Mouse (Mus musculus) left cerebral cortex, adult 2 months (tissue): ENCODE measurements around the gene Tenm4. TPM values are rescaled to one million over a fixed set of nuclear protein-coding genes. Genes with fewer than 3 reads are reported as not detected.

Source experiments
- DNase-seq, 2 experiments: peaks; one replicate each; pipeline ENCODE4 v3.0.0; 2021 to 2022; ENCODE audit warnings: low spot score in 2 of 2, mixed read lengths in 1 of 2; ENCODE audit errors: extremely low spot score in 1 of 2
- H3K27ac ChIP-seq: fragments of 200-600 bp; 2 replicates; pipeline ENCODE4 v1.8.1; 2022
- H3K4me3 ChIP-seq: fragments of 200-600 bp; 2 replicates; pipeline ENCODE4 v1.8.1; 2022
- CTCF ChIP-seq: fragments of 200-600 bp; IDR thresholded peaks from 2 replicates; pipeline ENCODE4 v1.8.1; 2022; ENCODE audit warnings: antibody characterized with exemption, mild to moderate bottlenecking, moderate library complexity
- intact Hi-C: fragments of 180-260 bp; cut with DNase I; formaldehyde crosslinking; loops from one replicate; pipeline ENCODE4 v1.15.1; 2025
- total RNA-seq, 2 experiments: library from RNA; stranded (reverse); gene quantifications; 2 replicates each; pipeline ENCODE4 v1.2.3; 2021

Tenm4 gene
- total RNA-seq, 2 experiments from 2014 or later, result 158 to 160 TPM

GRCm38 (mm10) chr7:96889061-96890034 lies 718.3 kb downstream of the Tenm4 start:
- no peak for TF ChIP-seq CTCF
- intact Hi-C loops, result no loop called here
- no peak for DNase-seq
- H3K4me3 ChIP-seq, result no peak overlapping the region
- no peak overlapping the region for H3K27ac ChIP-seq

GRCm38 (mm10) chr7:96890035-96890621 lies 719.1 kb downstream of the Tenm4 start:
- TF ChIP-seq CTCF, result no peak
- Histone ChIP-seq H3K27ac (no peak overlapping the region), H3K4me3 (no peak overlapping the region)
- intact Hi-C loops, result no loop called here
- DNase-seq, result no peak

- Histone ChIP-seq H3K27ac (no peak overlapping the region), H3K4me3 (no peak overlapping the region)
- DNase-seq, result no peak
- no peak for TF ChIP-seq CTCF
- intact Hi-C loops, result no loop called here
These were observed 719.9 kb downstream of the Tenm4 start for GRCm38 (mm10) chr7:96890987-96891386.

- intact Hi-C loops, result no loop called here
- H3K27ac ChIP-seq, result peak overlapping the region; percentile 30; the same call in 1 of the 2 replicates
- H3K4me3 ChIP-seq, result no peak overlapping the region
- no peak for TF ChIP-seq CTCF
- peak; percentile 37 to 39 for DNase-seq
These were observed 728.1 kb downstream of the Tenm4 start for GRCm38 (mm10) chr7:96899036-96899569.

GRCm38 (mm10) chr7:96902183-96902582 lies 731.1 kb downstream of the Tenm4 start:
- intact Hi-C loops, result loop anchor here (5.0 to 10.0 kb wide), 2 partner anchors 227 to 335 kb away; no protein-coding TSS in a partner anchor
- TF ChIP-seq CTCF, result no peak
- H3K4me3 ChIP-seq, result no peak overlapping the region
- no peak for DNase-seq
- H3K27ac ChIP-seq, result no peak overlapping the region

GRCm38 (mm10) chr7:96903088-96903985 lies 732.3 kb downstream of the Tenm4 start:
- no peak for DNase-seq
- TF ChIP-seq CTCF, result no peak
- H3K4me3 ChIP-seq, result no peak overlapping the region
- intact Hi-C loops, result loop anchor here (5.0 to 10.0 kb wide), 2 partner anchors 229 to 336 kb away; no protein-coding TSS in a partner anchor
- H3K27ac ChIP-seq, result 0 out of 2 replicates have a peak overlapping the region, but pooled peaks have one; percentile 36

GRCm38 (mm10) chr7:96904442-96904841 lies 733.4 kb downstream of the Tenm4 start:
- H3K27ac ChIP-seq, result no peak overlapping the region
- TF ChIP-seq CTCF, result no peak
- DNase-seq, result no peak
- H3K4me3 ChIP-seq, result no peak overlapping the region
- intact Hi-C loops, result loop anchor here (5.0 to 10.0 kb wide), 2 partner anchors 230 to 337 kb away; no protein-coding TSS in a partner anchor

- H3K27ac ChIP-seq, result no peak overlapping the region
- no peak for DNase-seq
- intact Hi-C loops, result loop anchor here (5.0 to 10.0 kb wide), 3 partner anchors 230 to 693 kb away; no protein-coding TSS in a partner anchor
- no peak overlapping the region for H3K4me3 ChIP-seq
- TF ChIP-seq CTCF, result no peak
These were observed 733.9 kb downstream of the Tenm4 start for GRCm38 (mm10) chr7:96904936-96905335.

GRCm38 (mm10) chr7:96905422-96905821 lies 734.4 kb downstream of the Tenm4 start:
- intact Hi-C loops, result loop anchor here (5.0 to 10.0 kb wide), 2 partner anchors 231 to 693 kb away; no protein-coding TSS in a partner anchor
- H3K27ac ChIP-seq, result no peak overlapping the region
- no peak for DNase-seq
- no peak overlapping the region for H3K4me3 ChIP-seq
- no peak for TF ChIP-seq CTCF

GRCm38 (mm10) chr7:96906216-96906615 lies 735.2 kb downstream of the Tenm4 start:
- Histone ChIP-seq H3K4me3 (no peak overlapping the region), H3K27ac (no peak overlapping the region)
- TF ChIP-seq CTCF, result no peak
- DNase-seq, result no peak
- intact Hi-C loops, result loop anchor here (5.0 to 10.0 kb wide), 2 partner anchors 231 to 694 kb away; no protein-coding TSS in a partner anchor
